Mouse (Mus musculus) forebrain, embryonic 11.5 days (tissue): ENCODE measurements around the gene Stk24. TPM values are rescaled to one million over a fixed set of nuclear protein-coding genes. Genes with fewer than 3 reads are reported as not detected.
A peak's percentile ranks its signal among the peaks of the same experiment; 100 is the strongest.

Source experiments
- ATAC-seq: fragments of 200-750 bp; cut with Nextera tagmentation; replicated peaks from 2 replicates; pipeline ENCODE4 v1.8.0; 2017; ENCODE audit warnings: moderate TSS enrichment; ENCODE audit not compliant: low FRiP score
- DNase-seq: peaks from one replicate; pipeline ENCODE4 v3.0.0-alpha.2; 2017; ENCODE audit warnings: low spot score
- H3K27ac ChIP-seq: fragments of 300-500 bp; sonication (generic); 2 replicates; pipeline ENCODE4 v1.5.1; 2014; ENCODE audit warnings: low read depth, low read length
- H3K27me3 ChIP-seq: fragments of 300-500 bp; sonication (generic); 2 replicates; pipeline ENCODE4 v1.6.1; 2014; ENCODE audit warnings: mild to moderate bottlenecking, low read length, mixed read lengths; ENCODE audit not compliant: control insufficient read depth, insufficient read depth
- H3K36me3 ChIP-seq: fragments of 300-500 bp; sonication (generic); 2 replicates; pipeline ENCODE4 v1.6.1; 2014; ENCODE audit warnings: mild to moderate bottlenecking, low read length, moderate library complexity, mixed read lengths; ENCODE audit not compliant: control insufficient read depth, insufficient read depth
- H3K4me1 ChIP-seq: fragments of 300-500 bp; sonication (generic); replicated peaks from 2 replicates; pipeline ENCODE4 v1.6.1; 2014; ENCODE audit warnings: low read length, mixed read lengths; ENCODE audit not compliant: control insufficient read depth, insufficient read depth
- H3K4me2 ChIP-seq: fragments of 300-500 bp; sonication (generic); 2 replicates; pipeline ENCODE4 v1.6.1; 2014; ENCODE audit warnings: low read depth, mild to moderate bottlenecking, low read length, moderate library complexity, mixed read lengths; ENCODE audit not compliant: severe bottlenecking
- H3K4me3 ChIP-seq: fragments of 300-500 bp; sonication (generic); 2 replicates; pipeline ENCODE4 v1.5.1; 2014; ENCODE audit warnings: low read depth, low read length
- H3K9ac ChIP-seq: fragments of 300-500 bp; sonication (generic); 2 replicates; pipeline ENCODE4 v1.6.1; 2014; ENCODE audit warnings: low read length
- H3K9me3 ChIP-seq: fragments of 300-500 bp; sonication (generic); 2 replicates; pipeline ENCODE4 v1.6.1; 2016; ENCODE audit warnings: low read length, mixed read lengths; ENCODE audit not compliant: control insufficient read depth
- WGBS: fragments of 180-500 bp; shearing (Covaris S2); extraction: QIAGEN DNeasy Blood & Tissue Kit; methylation state at CpG from one replicate; pipeline ENCODE4 v1.1.7; 2014; 5-methylcytosine and 5-hydroxymethylcytosine counted together
- polyA plus RNA-seq: library from polyadenylated mRNA; unstranded; fragments of >200 nt; fragmentation: Nextera tagmentation; extraction: Ambion mirVana; gene quantifications from 2 replicates; pipeline ENCODE4 v1.2.1, GENCODE M21; 2014

The Stk24 gene
- polyA plus RNA-seq, 1 experiment from 2014 or later = 51.1 TPM

GRCm38 (mm10) chr14:121373901-121374300 is 5.9 kb downstream of the Stk24 start:
- WGBS = 87% methylated on average over 4 of the region's 4 CpGs
- H3K4me3 ChIP-seq = no peak overlapping the region
- DNase-seq (no peak), ATAC-seq (no peak)
- no peak overlapping the region for H3K27ac ChIP-seq
- H3K4me2 ChIP-seq = no peak overlapping the region
- peaks cover 7% of the 10 kb centered on the region; the same call in 1 of the 2 replicates for H3K4me1 ChIP-seq
- H3K9me3 ChIP-seq = no peaks in the 10 kb centered on the region
- no peaks in the 10 kb centered on the region for H3K27me3 ChIP-seq
- no peak overlapping the region for H3K9ac ChIP-seq
- H3K36me3 ChIP-seq = no peaks in the 10 kb centered on the region

GRCm38 (mm10) chr14:121373020-121373419 is 6.8 kb downstream of the Stk24 start:
- no peaks in the 10 kb centered on the region for H3K27me3 ChIP-seq
- no peak overlapping the region for H3K9ac ChIP-seq
- no peak overlapping the region for H3K4me3 ChIP-seq
- no peaks in the 10 kb centered on the region for H3K9me3 ChIP-seq
- H3K4me2 ChIP-seq = no peak overlapping the region
- 94% methylated on average over 9 of the region's 9 CpGs for WGBS
- H3K36me3 ChIP-seq = no peaks in the 10 kb centered on the region
- H3K4me1 ChIP-seq = peaks cover 7% of the 10 kb centered on the region; the same call in 1 of the 2 replicates
- no peak overlapping the region for H3K27ac ChIP-seq
- no peak for DNase-seq
- ATAC-seq = no peak

DNA sequence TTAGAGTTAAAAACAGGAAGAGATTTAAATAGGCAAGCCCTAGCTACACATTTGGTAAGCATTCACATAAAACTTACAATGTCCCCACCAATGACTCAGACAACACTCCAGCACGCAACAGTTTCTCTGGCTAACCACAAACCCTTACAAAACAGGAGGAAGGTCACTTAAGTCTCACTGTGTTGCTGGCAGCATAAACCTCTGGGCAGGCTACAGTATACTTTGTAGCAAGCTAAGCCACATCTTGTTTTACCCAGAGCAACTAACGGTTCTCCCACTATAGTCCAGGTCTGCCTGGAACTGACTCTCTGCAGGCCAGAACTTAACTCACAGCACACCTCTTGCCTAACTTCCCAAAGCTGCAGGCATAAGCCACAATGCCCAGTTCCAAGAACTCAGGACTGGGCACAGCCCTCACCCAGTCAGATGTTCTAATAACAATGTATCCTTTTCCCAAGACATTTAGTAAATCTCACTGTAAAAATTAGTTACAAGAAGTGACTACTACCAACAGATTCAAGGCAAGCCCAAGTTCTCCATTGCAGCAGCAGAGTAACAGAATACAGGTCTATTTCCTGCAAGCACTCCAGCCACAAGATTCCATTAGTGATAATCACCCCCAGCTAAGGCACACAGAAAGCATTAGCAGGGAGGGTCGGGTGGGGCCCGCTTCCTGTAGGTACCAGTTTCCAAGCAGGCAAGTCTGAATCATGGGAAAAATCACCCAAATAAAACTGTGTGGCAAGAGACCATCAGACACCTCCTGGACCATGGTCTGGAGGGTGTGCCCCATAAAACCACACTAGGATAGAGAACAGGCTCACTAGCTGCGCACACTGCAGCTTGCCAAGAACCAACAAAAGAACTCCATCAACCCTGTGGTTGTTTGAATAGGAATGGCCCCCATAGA is 7.6 kb downstream of the Stk24 start:
- no peak for ATAC-seq
- Histone ChIP-seq H3K4me2 (no peak overlapping the region), H3K27ac (no peak overlapping the region), H3K36me3 (no peaks in the 10 kb centered on the region), H3K27me3 (no peaks in the 10 kb centered on the region), H3K4me3 (no peak overlapping the region), H3K4me1 (peaks cover 5% of the 10 kb centered on the region; the same call in 1 of the 2 replicates), H3K9me3 (no peaks in the 10 kb centered on the region), H3K9ac (no peak overlapping the region)
- DNase-seq = no peak
- 91% methylated on average over 5 of the region's 5 CpGs for WGBS

- no peak for ATAC-seq
- 58% methylated on average over 5 of the region's 5 CpGs for WGBS
Measured at GRCm38 (mm10) chr14:121369385-121369784, 10.4 kb downstream of the Stk24 start.

GRCm38 (mm10) chr14:121368108-121368705 is 11.6 kb downstream of the Stk24 start:
- Histone ChIP-seq H3K36me3 (no peaks in the 10 kb centered on the region), H3K9me3 (no peaks in the 10 kb centered on the region; the same call in 1 of the 2 replicates), H3K4me1 (peaks cover 4% of the 10 kb centered on the region; the same call in 1 of the 2 replicates), H3K27ac (no peak overlapping the region), H3K27me3 (no peaks in the 10 kb centered on the region), H3K4me2 (no peak overlapping the region), H3K9ac (no peak overlapping the region), H3K4me3 (no peak overlapping the region)
- 66% methylated on average over 4 of the region's 4 CpGs for WGBS
- DNase-seq (no peak), ATAC-seq (no peak)

More at GRCm38 (mm10) chr14:121369385-121369784, 10.4 kb downstream of the Stk24 start:
- Histone ChIP-seq H3K27me3 (no peaks in the 10 kb centered on the region), H3K9ac (no peak overlapping the region), H3K27ac (no peak overlapping the region), H3K36me3 (no peaks in the 10 kb centered on the region), H3K4me1 (peaks cover 4% of the 10 kb centered on the region; the same call in 1 of the 2 replicates), H3K4me2 (no peak overlapping the region), H3K4me3 (no peak overlapping the region), H3K9me3 (no peaks in the 10 kb centered on the region)
- DNase-seq = no peak

GRCm38 (mm10) chr14:121365991-121366728 is 13.7 kb downstream of the Stk24 start:
- DNase-seq (no peak), ATAC-seq (no peak; the same call in 1 of the 2 replicates)
- Histone ChIP-seq H3K4me1 (peaks cover 4% of the 10 kb centered on the region; the same call in 1 of the 2 replicates), H3K27me3 (no peaks in the 10 kb centered on the region), H3K27ac (no peak overlapping the region), H3K36me3 (no peaks in the 10 kb centered on the region), H3K9me3 (no peaks in the 10 kb centered on the region; the same call in 1 of the 2 replicates), H3K9ac (peak overlapping the region; percentile 16), H3K4me2 (no peak overlapping the region), H3K4me3 (no peak overlapping the region)
- 83% methylated on average over 17 of the region's 17 CpGs for WGBS

DNA sequence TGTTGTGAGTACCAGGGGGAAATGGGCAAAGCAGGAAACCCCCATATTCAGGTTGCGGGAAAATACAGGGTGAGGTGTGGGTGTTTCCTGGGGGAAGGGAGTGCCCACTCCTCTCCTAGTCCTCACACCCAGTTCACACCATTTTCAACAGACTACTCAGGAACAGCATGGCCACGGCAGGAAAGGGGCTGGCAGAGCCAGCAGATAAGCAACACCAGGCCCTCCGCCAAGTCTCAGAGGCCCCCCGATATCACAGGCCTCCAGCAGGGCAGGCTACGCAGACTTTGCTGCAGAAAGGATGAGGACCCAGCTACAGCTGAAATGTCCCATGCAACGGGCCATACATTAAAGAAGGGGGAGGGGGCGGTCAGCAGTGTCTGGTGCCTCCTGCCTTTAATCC is 14.4 kb downstream of the Stk24 start:
- Histone ChIP-seq H3K4me1 (peaks cover 4% of the 10 kb centered on the region; the same call in 1 of the 2 replicates), H3K9me3 (no peaks in the 10 kb centered on the region; the same call in 1 of the 2 replicates), H3K27me3 (no peaks in the 10 kb centered on the region), H3K36me3 (no peaks in the 10 kb centered on the region), H3K27ac (no peak overlapping the region), H3K4me3 (no peak overlapping the region), H3K9ac (no peak overlapping the region), H3K4me2 (no peak overlapping the region)
- WGBS = 90% methylated on average over 7 of the region's 7 CpGs
- ATAC-seq (no peak), DNase-seq (no peak)

GRCm38 (mm10) chr14:121364282-121364681 is 15.5 kb downstream of the Stk24 start:
- DNase-seq (no peak), ATAC-seq (no peak)
- H3K9me3 ChIP-seq = no peaks in the 10 kb centered on the region; the same call in 1 of the 2 replicates
- no peaks in the 10 kb centered on the region for H3K27me3 ChIP-seq
- no peak overlapping the region for H3K9ac ChIP-seq
- no peaks in the 10 kb centered on the region for H3K36me3 ChIP-seq
- H3K4me3 ChIP-seq = no peak overlapping the region
- peaks cover 2% of the 10 kb centered on the region; the same call in 1 of the 2 replicates for H3K4me1 ChIP-seq
- no peak overlapping the region for H3K4me2 ChIP-seq
- no peak overlapping the region for H3K27ac ChIP-seq
- 91% methylated on average over 7 of the region's 7 CpGs for WGBS
